Mouse (Mus musculus) heart, adult 9 months (tissue): ENCODE data around the gene Senp6.

Source experiments
- DNase-seq, 2 experiments: peaks; one replicate each; pipeline ENCODE4 v3.0.0; 2022; ENCODE audit warnings: low spot score in 2 of 2

Gene Senp6

GRCm38 (mm10) chr9:80171241-80171640 lies 104.5 kb downstream of the Senp6 start:
- DNase-seq = no peak

DNA sequence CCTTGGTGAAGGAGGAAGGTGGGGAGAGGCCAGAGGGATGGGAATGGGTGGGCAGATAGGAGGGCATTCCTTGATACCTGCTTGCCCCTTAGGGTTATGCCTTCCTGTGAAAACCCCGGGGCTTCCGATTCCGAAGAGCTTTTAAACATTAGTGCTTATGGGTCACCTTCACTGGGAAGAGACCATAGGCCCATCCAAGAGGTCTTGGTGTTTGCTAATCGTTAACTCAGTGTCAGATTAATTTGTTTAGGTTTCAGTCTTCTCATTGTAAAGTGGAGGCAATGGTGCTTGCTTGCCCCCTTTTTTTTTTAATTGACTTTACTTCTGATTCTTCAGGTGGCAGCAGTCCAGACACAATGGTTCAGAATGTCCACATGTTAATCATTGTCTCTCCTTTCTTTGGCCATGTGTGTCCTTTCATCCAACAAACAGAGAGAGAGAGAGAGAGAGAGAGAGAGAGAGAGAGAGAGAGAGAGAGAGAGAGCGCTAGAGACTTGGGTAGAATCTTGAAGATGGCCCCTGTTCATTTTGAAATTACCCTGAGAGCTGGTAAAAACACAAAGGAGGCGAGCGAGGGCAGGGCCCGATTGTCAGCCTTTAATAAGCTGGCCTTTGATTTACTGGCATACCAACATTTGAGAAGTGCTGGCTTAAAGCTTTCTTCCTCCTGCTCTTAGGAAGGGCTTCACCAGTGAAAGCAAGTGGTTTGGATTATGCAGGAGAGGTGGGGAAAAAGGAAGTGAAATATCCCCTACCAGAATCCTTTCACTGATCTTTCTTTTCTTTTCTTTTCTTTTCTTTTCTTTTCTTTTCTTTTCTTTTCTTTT lies 105.9 kb downstream of the Senp6 start:
- no peak for DNase-seq

DNA sequence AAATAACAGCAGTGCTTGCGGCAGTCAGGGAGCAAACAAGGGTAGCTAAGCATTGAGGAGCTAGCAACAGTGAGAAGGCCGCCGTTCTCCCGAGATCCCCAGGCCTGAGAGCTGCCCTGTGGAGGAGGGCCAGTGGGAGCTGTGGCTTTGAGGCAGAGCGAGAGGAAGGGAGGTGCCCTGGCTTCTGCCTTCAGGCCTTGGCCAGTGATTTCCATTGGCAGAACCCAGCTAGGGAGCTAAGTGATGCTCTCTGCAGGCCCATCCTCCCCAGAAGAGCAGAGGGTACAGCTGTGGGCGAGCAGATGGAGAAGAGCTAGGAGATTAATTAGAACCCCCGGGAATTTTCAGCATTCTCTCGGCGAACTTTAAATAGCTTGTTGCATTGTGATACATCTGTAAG lies 106.9 kb downstream of the Senp6 start:
- DNase-seq = peak; percentile 45 to 65

- peak in 1 of 2 experiments; percentile 24 for DNase-seq
Observed at GRCm38 (mm10) chr9:80176696-80177478, 110.2 kb downstream of the Senp6 start.

GRCm38 (mm10) chr9:80178670-80179069 lies 112.0 kb downstream of the Senp6 start:
- no peak for DNase-seq

DNA sequence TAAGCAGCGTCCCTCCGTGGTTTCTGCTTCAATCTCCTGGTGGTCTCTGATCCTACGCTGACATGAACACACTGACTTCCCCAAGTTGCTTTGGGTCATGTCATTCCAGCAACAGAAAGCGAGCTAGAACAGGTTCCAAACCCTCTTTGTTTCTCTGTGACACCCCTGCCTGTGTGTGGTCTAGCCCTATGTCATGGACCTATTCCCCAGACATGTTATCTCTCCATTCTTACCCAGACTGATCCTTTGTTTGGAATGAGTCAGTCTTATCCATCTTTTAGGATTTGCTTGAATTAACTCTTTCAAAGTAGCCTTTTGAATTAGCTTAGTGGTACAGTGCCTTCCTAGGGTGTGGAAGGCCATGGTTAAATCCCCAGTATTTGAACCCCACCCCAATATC lies 113.0 kb downstream of the Senp6 start:
- no peak for DNase-seq

DNA sequence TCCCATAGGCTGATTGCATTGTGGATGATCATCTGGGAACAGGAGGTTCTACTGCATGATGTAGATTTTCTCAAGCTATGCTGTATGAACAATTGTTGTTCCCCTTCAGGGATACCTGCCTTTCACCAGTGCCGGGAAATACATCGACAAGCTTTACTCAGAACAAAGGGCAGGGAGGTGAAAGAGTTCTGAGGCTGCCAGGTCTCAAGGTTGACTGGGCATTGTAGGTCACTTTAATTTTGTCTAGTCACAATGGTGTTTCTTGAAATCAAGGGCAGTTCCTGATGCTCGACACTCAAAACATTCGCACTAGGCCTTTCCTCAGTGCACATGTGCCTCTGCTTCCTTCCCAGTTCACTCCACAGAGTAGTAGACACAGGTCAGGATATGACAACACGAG lies 114.1 kb downstream of the Senp6 start:
- no peak for DNase-seq

- DNase-seq = no peak
Observed at GRCm38 (mm10) chr9:80181692-80182091, 115.0 kb downstream of the Senp6 start.

DNA sequence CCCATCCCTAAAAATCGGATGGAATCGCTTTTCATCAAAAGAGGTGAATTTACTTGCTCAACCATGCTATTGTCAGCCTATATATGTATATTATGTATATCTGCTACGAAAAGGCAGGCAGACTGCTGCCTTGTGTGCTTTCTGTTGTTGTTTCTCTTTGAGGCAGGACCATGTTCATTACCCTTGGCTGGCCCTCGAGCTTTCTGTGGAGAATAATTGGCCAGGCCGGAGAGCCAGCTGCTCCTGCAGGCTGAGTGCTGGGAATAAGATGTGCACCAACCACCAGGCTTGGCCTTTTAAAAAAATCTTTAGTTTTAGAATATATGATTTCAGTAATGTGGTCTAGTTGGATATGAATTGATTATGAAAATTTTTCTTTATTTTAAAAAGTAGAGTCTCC lies 117.4 kb downstream of the Senp6 start:
- no peak for DNase-seq

DNA sequence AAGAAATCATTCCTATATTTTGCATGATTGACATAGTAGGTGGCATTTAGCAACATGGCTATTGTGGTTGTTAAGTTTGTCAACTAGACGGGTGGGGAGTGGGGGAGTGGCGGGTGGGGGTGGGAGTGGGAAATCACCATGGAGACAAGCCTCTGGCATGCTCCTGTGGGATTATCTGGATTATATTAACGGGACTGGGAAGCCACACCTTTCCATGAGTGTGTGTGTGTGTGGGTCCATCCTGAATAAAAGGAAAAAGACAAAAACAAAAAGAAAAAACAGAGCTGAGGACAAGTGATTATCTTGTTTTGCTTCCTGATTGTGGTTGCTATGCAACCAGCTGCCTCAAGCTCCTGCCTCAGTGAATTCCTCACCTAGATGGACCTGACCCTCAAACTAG lies 119.0 kb downstream of the Senp6 start:
- DNase-seq = no peak

DNA sequence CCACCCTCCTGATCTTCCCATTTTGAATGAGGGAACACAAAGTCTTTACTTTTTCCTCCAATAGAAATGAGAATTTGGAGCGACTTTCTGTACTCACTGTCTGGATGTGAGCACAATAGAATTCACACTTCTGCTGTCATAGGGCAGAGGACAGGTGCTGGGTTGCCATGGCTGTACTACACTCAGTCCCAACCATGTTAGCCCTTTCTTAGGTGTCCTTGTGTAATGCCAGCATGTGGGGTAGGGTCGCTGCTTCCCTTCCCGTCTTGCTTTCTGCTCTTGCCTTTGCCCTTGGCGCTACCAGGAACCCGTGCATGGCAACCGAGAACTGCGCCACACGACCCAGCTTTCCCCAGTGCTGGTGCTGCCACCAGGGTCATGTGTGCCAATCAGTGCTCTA lies 120.0 kb downstream of the Senp6 start:
- no peak for DNase-seq

GRCm38 (mm10) chr9:80188324-80188893 lies 121.7 kb downstream of the Senp6 start:
- no peak for DNase-seq

DNA sequence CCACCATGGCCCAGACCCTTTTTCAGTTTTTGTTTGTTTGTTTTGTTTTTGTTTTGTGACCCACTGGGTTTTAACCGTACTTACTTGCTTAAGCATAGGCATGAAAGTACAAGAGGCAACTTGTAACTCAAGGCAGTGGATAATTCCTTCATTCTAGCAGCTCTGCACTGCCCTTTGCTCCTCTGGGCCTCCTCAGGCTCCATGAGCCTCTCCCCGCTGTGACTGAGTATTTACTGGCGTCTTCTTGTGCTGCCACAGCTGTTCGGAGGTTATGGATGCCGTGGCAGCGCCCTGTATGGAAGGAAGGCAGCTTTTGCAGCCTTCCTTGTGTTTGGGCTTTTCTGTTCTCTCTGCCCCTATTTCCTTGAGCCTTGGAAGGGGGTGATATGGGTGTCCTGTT lies 124.5 kb downstream of the Senp6 start:
- no peak for DNase-seq

DNA sequence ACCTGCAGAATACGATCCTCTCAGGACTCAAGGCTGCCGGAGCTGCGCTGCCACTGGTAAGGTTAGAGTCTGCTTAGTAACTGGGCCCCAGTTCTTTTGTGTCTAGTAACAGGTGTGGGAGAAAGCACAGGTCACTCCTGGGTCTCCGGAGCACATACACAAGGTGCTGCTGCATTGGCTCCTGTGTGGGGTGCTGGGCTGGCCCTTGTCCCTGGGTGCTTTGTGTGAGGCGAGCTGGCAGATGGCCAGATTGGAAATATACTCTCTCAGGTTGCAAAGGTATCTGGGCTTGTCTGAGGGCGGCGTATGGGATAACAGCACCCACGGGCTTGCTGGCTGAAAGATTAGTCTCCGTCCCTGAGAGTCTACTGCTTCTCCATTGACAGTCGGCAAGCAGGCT lies 125.6 kb downstream of the Senp6 start:
- no peak for DNase-seq

DNA sequence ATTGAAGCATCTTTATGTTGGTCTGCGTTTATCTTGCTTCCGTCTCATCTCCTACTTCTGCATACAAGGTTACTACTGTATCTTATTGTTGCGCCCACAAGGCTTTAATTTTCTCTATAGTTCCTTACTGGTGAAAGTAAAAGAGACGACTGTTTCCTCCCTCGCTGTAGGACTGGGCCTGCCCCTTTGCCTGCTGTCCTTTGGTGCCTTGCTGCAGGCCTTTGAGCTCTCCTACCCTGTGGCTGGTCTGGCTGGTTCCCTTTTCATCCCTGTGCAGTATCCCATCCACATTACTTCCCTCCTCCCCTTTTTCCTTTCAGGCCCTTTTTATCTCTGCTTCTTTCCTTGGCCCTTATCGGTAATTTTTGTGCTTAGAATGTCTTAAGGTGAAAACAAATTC lies 127.7 kb downstream of the Senp6 start:
- no peak for DNase-seq
